Mouse (Mus musculus): Measurements from ENCODE around the gene Itsn1. TPM values are rescaled to one million over a fixed set of nuclear protein-coding genes. Genes with fewer than 3 reads are reported as not detected.

Itsn1 gene
- polyA plus RNA-seq, 1 experiment from 2014 or later, result 60.2 TPM

DNA sequence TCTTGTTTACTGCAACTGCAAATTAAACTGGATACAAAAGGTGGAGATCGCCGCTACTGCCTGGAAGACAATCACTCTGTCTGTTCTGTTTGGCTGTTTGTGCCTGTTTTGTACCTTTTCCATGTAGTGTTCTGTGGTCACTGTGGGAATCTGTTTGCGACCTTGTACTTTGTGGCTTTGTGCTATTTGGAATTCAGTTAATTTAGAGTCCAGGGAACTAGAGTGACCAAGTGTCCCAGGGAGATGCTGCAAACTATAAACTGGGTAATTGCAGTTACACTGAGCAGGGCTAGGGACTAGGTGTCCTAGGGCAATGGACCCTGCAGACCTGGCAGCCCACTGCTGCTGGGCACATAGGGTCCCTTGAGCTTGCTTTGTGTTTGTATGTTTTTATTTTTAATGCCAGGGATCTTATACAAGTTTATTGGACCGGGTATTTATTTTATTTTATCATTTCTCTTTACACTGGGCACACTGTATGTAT, 108.5 kb downstream of the Itsn1 start:
- H3K9me3 ChIP-seq, result no peaks in the 10 kb centered on the region
- peaks cover 22% of the 10 kb centered on the region for H3K4me1 ChIP-seq (replicated peaks)
- WGBS, result 66% methylated on average over 4 of the region's 4 CpGs
- no peak overlapping the region for H3K4me3 ChIP-seq
- no peaks in the 10 kb centered on the region for H3K27me3 ChIP-seq
- peak overlapping the region; percentile 78 for H3K27ac ChIP-seq (replicated peaks)
- peak; percentile 39 for ATAC-seq (ENCODE audit: low FRiP score, low read depth)
- H3K36me3 ChIP-seq, result peaks cover 25% of the 10 kb centered on the region
- no peak overlapping the region for H3K9ac ChIP-seq
- no peak overlapping the region for H3K4me2 ChIP-seq

DNA sequence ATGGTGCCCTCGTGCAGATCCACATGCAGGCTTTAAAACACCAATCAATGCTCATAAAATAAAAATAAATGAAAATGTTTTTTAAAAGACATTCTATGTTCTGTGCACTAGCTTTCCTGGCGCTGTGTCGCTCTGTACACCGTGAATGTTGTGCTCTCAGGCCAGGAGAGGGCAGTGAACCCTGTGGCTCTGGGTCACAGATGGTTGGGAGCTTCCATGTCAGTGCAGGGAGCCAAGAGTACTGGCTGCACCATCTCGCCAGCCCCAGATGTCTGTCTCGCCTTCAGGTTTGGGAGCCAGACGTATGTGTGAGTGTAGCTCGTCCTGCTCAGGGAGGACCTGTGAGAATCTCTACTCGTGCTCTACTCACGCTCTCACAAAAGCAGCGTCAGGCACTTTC, 109.7 kb downstream of the Itsn1 start:
- H3K9ac ChIP-seq, result no peak overlapping the region
- H3K4me3 ChIP-seq, result no peak overlapping the region
- peaks cover 29% of the 10 kb centered on the region for H3K36me3 ChIP-seq
- H3K27ac ChIP-seq (replicated peaks), result peak overlapping the region; percentile 0; the same call in 1 of the 2 replicates
- peaks cover 22% of the 10 kb centered on the region for H3K4me1 ChIP-seq (replicated peaks)
- no peaks in the 10 kb centered on the region for H3K9me3 ChIP-seq
- WGBS, result 69% methylated on average over 11 of the region's 11 CpGs
- ATAC-seq (ENCODE audit: low FRiP score, low read depth), result no peak
- H3K27me3 ChIP-seq, result no peaks in the 10 kb centered on the region
- no peak overlapping the region for H3K4me2 ChIP-seq

DNA sequence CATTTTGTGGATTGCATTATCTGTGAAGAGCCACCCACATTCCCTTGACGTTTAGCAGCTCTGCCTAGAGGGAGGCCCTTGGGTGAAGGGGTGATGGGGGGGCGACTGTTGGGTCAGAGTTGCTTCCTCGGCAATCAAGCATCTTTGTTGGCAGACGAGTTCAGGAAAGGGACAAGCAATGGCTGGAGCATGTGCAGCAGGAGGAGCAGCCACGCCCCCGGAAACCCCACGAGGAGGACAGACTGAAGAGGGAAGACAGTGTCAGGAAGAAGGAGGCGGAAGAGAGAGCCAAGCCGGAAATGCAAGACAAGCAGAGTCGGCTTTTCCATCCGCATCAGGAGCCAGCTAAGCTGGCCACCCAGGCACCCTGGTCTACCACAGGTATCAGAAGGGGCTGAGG, 110.4 kb downstream of the Itsn1 start:
- Histone ChIP-seq H3K36me3 (peaks cover 29% of the 10 kb centered on the region), H3K4me3 (no peak overlapping the region), H3K4me1 (replicated peaks) (peaks cover 22% of the 10 kb centered on the region), H3K9ac (no peak overlapping the region), H3K9me3 (no peaks in the 10 kb centered on the region), H3K27ac (replicated peaks) (no peak overlapping the region), H3K4me2 (no peak overlapping the region), H3K27me3 (no peaks in the 10 kb centered on the region)
- ATAC-seq (ENCODE audit: low FRiP score, low read depth), result no peak
- 55% methylated on average over 11 of the region's 11 CpGs for WGBS

DNA sequence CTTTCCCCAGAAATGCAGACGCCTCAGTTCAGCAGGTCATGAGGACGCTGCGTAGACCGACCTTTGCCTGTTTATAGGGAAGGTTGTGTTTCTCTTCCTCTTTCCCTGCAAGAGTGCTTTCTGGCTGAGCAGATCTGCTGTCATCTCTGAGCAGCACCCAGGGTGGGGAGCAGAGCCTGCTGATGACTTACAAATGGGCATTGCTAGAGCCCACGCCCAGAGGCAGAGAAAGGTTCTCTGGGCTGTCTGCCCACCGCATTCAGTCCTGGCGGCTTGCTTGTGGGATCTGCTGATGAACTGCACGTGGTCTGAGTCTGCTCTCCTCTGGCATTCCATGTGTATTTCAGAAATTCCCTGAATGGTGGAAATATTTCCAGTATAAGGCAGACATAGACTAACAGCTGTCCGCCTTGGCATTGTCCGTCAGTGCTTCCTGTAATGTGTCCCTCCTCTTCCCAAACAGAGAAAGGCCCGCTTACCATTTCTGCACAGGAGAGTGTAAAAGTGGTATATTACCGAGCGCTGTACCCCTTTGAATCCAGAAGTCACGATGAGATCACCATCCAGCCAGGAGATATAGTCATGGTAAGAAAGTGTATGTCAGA, 112.0 kb downstream of the Itsn1 start:
- Histone ChIP-seq H3K4me1 (replicated peaks) (peaks cover 17% of the 10 kb centered on the region), H3K9me3 (no peaks in the 10 kb centered on the region), H3K9ac (no peak overlapping the region), H3K27me3 (no peaks in the 10 kb centered on the region), H3K36me3 (peaks cover 29% of the 10 kb centered on the region), H3K27ac (replicated peaks) (no peak overlapping the region), H3K4me2 (no peak overlapping the region), H3K4me3 (no peak overlapping the region)
- WGBS, result 87% methylated on average over 14 of the region's 14 CpGs
- ATAC-seq (ENCODE audit: low FRiP score, low read depth), result no peak

DNA sequence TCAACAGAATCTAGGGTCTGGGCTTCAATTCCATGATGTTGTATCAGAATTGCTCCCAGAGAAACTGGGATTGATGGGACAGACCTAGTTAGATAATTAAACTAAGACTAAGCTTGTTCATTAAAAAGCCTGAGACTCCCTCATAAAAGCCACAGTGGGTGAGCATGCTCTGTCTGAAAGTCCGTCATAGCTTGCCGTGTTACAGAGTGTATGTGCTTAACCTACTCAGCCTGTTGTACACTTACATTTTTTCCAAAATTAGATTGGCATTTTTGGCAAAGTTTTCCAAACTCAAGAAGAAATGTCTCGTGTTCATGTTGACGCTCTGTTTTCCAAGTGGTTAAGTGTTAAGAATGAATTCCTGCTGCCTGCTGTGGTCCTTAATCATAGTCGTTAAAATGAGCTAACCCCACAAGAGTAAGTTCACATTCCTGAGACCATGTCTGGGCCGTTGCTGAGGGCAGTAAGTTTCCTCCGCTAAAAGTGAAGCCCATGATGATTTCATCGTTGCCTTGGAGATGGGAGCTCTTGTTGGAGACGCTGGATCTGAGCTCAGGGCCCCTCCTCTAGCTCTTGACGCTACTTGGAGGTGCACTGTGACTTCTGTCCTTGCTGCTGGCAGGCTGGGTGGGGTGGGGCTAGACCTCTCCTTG, 117.1 kb downstream of the Itsn1 start:
- no peak for ATAC-seq (ENCODE audit: low FRiP score, low read depth)
- Histone ChIP-seq H3K4me3 (no peak overlapping the region), H3K9ac (no peak overlapping the region), H3K4me2 (no peak overlapping the region), H3K27ac (replicated peaks) (no peak overlapping the region), H3K27me3 (no peaks in the 10 kb centered on the region), H3K36me3 (peaks cover 27% of the 10 kb centered on the region), H3K4me1 (replicated peaks) (0 out of 2 replicates have a peak, but pooled peaks cover 3% of the 10 kb centered on the region), H3K9me3 (no peaks in the 10 kb centered on the region)
- 42% methylated on average over 10 of the region's 10 CpGs for WGBS

DNA sequence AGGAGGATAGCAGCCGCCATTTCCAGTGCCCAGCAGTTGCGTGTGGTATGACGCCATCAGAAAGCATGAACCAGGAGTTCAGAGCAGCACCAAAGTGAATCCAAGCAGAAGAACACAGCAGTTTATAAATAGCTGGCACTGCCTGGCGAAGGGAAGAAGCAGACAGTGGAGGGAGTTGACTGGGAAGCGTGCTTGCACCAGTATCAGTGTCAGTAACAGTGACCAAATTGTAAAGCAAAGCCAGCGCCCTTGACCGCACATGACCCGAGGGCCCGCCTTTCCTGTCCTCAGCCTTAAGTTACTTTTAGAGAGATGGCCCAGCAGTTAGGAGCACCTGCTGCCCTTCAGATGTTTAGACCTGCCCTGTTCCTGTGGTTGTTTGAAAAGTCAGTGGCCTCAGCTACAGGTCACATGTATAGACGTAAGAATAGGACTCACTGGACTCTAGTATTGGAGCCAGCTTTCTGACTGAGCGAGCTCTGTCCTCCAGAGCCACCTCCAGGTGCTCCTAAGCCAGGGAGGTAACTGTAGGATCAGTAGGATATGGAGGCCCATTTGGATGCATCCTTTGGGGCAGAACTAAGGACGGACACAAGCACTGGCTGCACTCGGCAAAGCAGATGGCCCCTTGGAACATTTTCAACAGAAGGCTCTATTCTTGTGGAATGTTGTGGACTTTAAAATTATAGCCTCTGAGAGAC, 118.6 kb downstream of the Itsn1 start:
- ATAC-seq (ENCODE audit: low FRiP score, low read depth), result no peak
- no peak overlapping the region for H3K4me3 ChIP-seq
- no peak overlapping the region for H3K4me2 ChIP-seq
- no peak overlapping the region for H3K9ac ChIP-seq
- peaks cover 24% of the 10 kb centered on the region for H3K36me3 ChIP-seq
- no peaks in the 10 kb centered on the region for H3K9me3 ChIP-seq
- no peaks in the 10 kb centered on the region for H3K27me3 ChIP-seq
- 82% methylated on average over 13 of the region's 13 CpGs for WGBS
- no peak overlapping the region; the same call in 1 of the 2 replicates for H3K27ac ChIP-seq (replicated peaks)
- 0 out of 2 replicates have a peak, but pooled peaks cover 3% of the 10 kb centered on the region for H3K4me1 ChIP-seq (replicated peaks)

DNA sequence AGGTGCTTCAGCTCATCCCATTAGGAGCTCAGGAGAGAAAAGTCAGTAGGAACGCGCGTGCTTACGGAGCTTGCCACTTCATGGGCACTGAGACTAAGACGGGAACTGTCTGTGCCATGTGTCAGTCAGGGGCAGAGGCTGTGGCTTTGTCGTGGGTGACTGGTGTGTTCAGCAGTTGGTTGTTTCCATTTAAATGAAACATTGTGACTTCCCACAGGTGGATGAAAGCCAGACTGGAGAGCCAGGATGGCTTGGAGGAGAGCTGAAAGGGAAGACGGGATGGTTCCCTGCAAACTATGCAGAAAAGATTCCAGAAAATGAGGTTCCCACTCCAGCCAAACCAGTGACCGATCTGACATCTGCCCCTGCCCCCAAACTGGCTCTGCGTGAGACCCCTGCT, 119.4 kb downstream of the Itsn1 start:
- H3K4me3 ChIP-seq, result no peak overlapping the region
- no peak overlapping the region for H3K9ac ChIP-seq
- H3K4me1 ChIP-seq (replicated peaks), result 0 out of 2 replicates have a peak, but pooled peaks cover 3% of the 10 kb centered on the region
- H3K4me2 ChIP-seq, result no peak overlapping the region
- H3K27me3 ChIP-seq, result no peaks in the 10 kb centered on the region
- H3K9me3 ChIP-seq, result no peaks in the 10 kb centered on the region
- 74% methylated on average over 9 of the region's 9 CpGs for WGBS
- no peak overlapping the region for H3K27ac ChIP-seq (replicated peaks)
- no peak for ATAC-seq (ENCODE audit: low FRiP score, low read depth)
- H3K36me3 ChIP-seq, result peaks cover 30% of the 10 kb centered on the region

DNA sequence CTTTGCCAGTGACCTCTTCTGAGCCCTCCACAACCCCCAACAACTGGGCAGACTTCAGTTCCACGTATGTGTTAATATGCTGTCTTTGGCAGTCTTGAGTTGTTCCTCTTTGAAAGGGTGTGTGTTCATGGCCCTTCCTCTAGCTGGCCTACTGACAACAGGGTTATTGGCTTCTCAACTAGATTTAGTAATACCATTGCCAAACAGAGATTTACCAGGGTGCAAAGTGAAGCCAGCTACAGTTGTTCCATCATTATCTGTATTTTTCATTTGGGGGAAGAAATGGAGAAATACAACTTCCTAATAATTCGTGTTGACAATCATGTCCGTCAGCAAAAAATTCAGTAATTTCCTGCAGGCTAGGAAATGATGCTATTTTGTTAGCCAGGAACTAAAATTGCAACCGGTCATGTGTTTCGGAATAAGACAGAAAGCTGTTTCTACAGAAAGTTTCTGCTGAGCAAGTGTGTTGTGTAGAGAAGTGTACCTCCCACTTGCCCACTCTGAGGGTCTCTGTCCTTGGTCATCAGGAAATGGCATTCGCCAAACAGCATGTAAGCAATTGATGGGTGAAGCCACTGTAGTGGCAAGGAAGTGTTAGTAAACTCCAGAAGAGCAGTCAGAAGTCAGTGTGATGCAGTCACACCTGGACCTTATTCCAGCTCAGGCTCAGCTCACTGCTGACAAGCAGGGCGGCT, 120.0 kb downstream of the Itsn1 start:
- WGBS, result 91% methylated on average over 7 of the region's 7 CpGs
- Histone ChIP-seq H3K9ac (no peak overlapping the region), H3K9me3 (no peaks in the 10 kb centered on the region), H3K4me3 (no peak overlapping the region), H3K27ac (replicated peaks) (no peak overlapping the region), H3K27me3 (no peaks in the 10 kb centered on the region), H3K4me2 (no peak overlapping the region), H3K4me1 (replicated peaks) (0 out of 2 replicates have a peak, but pooled peaks cover 3% of the 10 kb centered on the region), H3K36me3 (peaks cover 35% of the 10 kb centered on the region)
- ATAC-seq (ENCODE audit: low FRiP score, low read depth), result no peak

DNA sequence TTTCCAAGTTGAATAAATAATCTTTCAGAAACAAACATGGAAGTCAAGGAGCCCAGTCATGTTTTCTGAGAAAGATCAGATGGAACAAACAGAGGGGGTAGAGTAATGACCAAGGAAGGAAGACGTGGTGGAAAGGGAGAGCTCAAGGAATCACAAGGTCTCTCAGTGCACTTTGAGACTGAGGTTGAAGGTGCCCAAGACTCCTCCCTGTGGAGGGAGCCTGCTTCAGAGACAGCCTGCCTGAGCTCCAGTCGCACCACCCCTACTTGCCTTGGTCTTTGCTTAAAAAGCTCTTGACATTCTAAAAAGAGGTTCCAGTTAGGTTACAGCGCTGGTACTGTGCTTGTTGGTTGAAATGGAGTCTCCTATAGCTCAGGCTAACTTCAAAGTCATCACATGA, 121.1 kb downstream of the Itsn1 start:
- peaks cover 46% of the 10 kb centered on the region for H3K36me3 ChIP-seq
- WGBS, result 91% methylated on average over 3 of the region's 3 CpGs

DNA sequence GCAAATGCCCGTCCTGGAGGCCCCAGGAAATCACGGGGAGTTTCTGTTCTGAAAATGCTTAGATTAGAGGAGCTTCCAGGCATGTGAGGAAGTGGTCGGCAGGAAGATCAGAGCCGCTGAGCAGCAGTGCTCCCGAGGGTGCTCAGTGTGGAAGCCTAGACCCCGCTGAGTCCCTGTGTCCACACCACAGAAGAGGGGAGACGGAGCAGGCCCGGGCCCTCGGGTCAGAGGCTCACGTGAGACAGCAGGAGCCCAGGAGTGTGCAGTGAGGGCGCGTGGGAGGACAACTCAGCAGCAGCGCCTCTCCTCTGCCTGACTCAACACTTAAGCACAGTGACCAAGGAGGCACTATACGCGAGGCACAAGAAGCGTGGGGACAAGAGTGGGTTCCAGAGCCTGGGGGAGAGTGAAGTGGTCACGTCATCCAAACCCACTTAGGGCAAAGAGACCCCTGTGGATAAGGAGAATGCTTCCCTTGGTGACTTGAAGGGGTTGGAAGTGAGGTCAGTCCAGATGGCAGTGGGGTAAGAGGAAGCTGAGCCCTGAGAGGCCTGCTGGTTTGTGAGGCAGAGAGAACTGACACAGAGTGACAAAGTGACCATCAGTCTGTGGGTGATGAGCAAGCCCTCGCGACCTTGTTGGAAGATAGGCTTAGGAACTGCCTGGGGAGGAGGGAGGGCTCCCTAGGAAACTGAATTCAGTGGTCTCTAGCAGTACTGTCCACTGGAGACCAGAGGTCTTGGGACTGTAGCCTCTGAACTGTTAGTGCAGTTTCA, 122.6 kb downstream of the Itsn1 start:
- 80% methylated on average over 19 of the region's 19 CpGs for WGBS
- no peak overlapping the region for H3K4me3 ChIP-seq
- no peak overlapping the region for H3K9ac ChIP-seq
- H3K27me3 ChIP-seq, result no peaks in the 10 kb centered on the region
- H3K9me3 ChIP-seq, result no peaks in the 10 kb centered on the region
- H3K4me2 ChIP-seq, result no peak overlapping the region
- no peaks in the 10 kb centered on the region for H3K4me1 ChIP-seq (replicated peaks)
- H3K36me3 ChIP-seq, result peaks cover 50% of the 10 kb centered on the region
- H3K27ac ChIP-seq (replicated peaks), result no peak overlapping the region; the same call in 1 of the 2 replicates
- no peak for ATAC-seq (ENCODE audit: low FRiP score, low read depth)

More for the DNA sequence above, 121.1 kb downstream of the Itsn1 start:
- H3K4me3 ChIP-seq, result no peak overlapping the region
- H3K27me3 ChIP-seq, result no peaks in the 10 kb centered on the region
- 0 out of 2 replicates have a peak, but pooled peaks cover 3% of the 10 kb centered on the region for H3K4me1 ChIP-seq (replicated peaks)
- H3K9ac ChIP-seq, result no peak overlapping the region
- no peak overlapping the region for H3K27ac ChIP-seq (replicated peaks)
- H3K4me2 ChIP-seq, result no peak overlapping the region
- no peak for ATAC-seq (ENCODE audit: low FRiP score, low read depth)
- H3K9me3 ChIP-seq, result no peaks in the 10 kb centered on the region

DNA sequence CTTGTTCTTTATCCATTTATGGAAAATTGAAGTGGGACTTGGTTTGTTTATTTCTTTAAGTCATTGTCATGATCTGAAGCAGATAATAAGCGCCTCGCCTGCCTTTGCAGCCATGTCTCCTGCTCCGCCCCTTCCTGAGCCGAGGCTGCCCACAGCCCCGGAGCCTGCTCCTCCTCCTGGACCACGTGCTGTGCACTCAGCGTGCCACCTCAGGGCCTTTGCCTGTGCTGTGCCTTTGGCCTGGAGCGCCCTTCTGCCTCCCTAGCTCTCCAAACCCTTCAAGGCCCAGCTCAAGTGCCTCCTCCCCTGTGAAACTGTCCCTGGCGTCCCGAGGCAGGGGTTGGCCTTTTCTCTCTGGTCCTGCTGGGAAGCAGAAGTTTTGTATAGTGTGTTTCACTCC, 123.7 kb downstream of the Itsn1 start:
- no peaks in the 10 kb centered on the region for H3K4me1 ChIP-seq (replicated peaks)
- no peak overlapping the region for H3K9ac ChIP-seq
- H3K27me3 ChIP-seq, result no peaks in the 10 kb centered on the region
- H3K9me3 ChIP-seq, result no peaks in the 10 kb centered on the region
- no peak overlapping the region for H3K4me2 ChIP-seq
- no peak overlapping the region for H3K4me3 ChIP-seq
- 80% methylated on average over 10 of the region's 10 CpGs for WGBS
- no peak for ATAC-seq (ENCODE audit: low FRiP score, low read depth)
- H3K36me3 ChIP-seq, result peaks cover 52% of the 10 kb centered on the region
- H3K27ac ChIP-seq (replicated peaks), result no peak overlapping the region
